Mouse (Mus musculus) heart, embryonic 13.5 days (tissue): ENCODE measurements at regions not wholly inside any gene's neighbourhood (a gene's known extent, or its start where the extent isn't known, plus 50 kb on each side); places are given as distances from the start of the nearest gene placed in this dataset.
A peak's percentile ranks its signal among the peaks of the same experiment; 100 is the strongest.

Experiments
- ATAC-seq: fragments of 200-750 bp; cut with Nextera tagmentation; 2 replicates; pipeline ENCODE4 v1.8.0; 2017; ENCODE audit warnings: moderate TSS enrichment; ENCODE audit not compliant: insufficient number of reproducible peaks, low FRiP score, low TSS enrichment; ENCODE audit errors: extremely low read depth
- H3K27ac ChIP-seq: fragments of 300-500 bp; sonication (generic); replicated peaks from 2 replicates; pipeline ENCODE4 v1.5.1; 2015; ENCODE audit warnings: moderate library complexity, mild to moderate bottlenecking, inconsistent platforms
- H3K27me3 ChIP-seq: fragments of 300-500 bp; sonication (generic); replicated peaks from 2 replicates; pipeline ENCODE4 v1.6.1; 2015; ENCODE audit warnings: mild to moderate bottlenecking, inconsistent platforms
- H3K36me3 ChIP-seq: fragments of 300-500 bp; sonication (generic); 2 replicates; pipeline ENCODE4 v1.6.1; 2015; ENCODE audit warnings: mild to moderate bottlenecking, inconsistent platforms
- H3K4me1 ChIP-seq: fragments of 300-500 bp; sonication (generic); 2 replicates; pipeline ENCODE4 v1.6.1; 2015; ENCODE audit warnings: inconsistent platforms
- H3K4me2 ChIP-seq: fragments of 300-500 bp; sonication (generic); 2 replicates; pipeline ENCODE4 v1.6.1; 2015; ENCODE audit warnings: inconsistent platforms, mild to moderate bottlenecking, moderate library complexity
- H3K4me3 ChIP-seq: fragments of 300-500 bp; sonication (generic); 2 replicates; pipeline ENCODE4 v1.5.1; 2015; ENCODE audit warnings: moderate library complexity, mild to moderate bottlenecking, inconsistent platforms
- H3K9ac ChIP-seq: fragments of 300-500 bp; sonication (generic); 2 replicates; pipeline ENCODE4 v1.6.1; 2015; ENCODE audit warnings: inconsistent platforms, mild to moderate bottlenecking, moderate library complexity
- H3K9me3 ChIP-seq: fragments of 300-500 bp; sonication (generic); 2 replicates; pipeline ENCODE4 v1.6.1; 2016; ENCODE audit warnings: inconsistent platforms
- WGBS: fragments of 180-500 bp; shearing (Covaris S2); methylation state at CpG from one replicate; pipeline ENCODE4 v1.1.7; 2015; ENCODE audit warnings: mixed read lengths; 5-methylcytosine and 5-hydroxymethylcytosine counted together

DNA sequence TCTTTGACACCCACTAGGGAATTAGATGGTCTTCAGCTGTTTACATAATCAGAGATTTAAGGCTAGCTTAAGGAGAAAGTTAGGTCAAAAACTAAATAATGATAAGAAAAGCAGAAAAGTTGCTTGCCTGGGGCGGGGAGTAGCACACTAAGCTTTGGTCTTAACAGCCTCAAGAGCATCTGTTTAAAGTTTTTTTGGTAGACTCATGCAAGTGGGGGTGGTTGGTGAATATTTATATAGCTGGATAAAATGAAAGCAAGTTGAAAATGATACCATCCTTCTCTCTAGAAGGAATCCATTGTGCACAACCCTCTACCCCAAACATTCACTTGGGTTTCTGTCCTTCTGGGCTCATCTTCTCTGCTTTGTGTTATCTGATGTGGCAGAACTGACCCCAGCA lies 85.3 kb upstream of the Lifr start:
- Histone ChIP-seq H3K4me3 (no peak overlapping the region), H3K36me3 (no peaks in the 10 kb centered on the region), H3K9ac (no peak overlapping the region), H3K4me2 (no peak overlapping the region), H3K9me3 (no peaks in the 10 kb centered on the region), H3K27ac (no peak overlapping the region), H3K27me3 (no peaks in the 10 kb centered on the region), H3K4me1 (no peaks in the 10 kb centered on the region)
- no peak for ATAC-seq
- 66% methylated on average over 1 of the region's 1 CpGs for WGBS

DNA sequence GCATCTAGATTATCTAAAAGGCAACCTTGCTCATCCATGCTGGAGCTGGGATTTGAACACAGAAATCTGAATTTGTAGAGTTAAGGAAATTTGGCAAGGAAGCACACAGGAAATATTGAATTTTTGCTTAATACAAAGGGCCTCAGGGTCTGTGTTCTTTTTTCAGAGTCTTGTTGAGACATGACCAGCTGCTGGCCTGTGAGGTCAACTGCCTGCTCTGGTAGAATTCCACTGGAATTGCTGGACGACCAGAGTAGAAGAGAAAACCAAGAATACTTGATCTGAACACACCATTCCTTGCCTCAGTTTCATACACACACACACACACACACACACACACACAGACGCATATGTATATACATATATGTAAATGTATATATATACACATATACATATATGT lies 84.1 kb upstream of the Lifr start:
- Histone ChIP-seq H3K4me3 (no peak overlapping the region), H3K27ac (no peak overlapping the region), H3K4me1 (0 out of 2 replicates have a peak, but pooled peaks cover under 1% of the 10 kb centered on the region), H3K9ac (no peak overlapping the region), H3K36me3 (no peaks in the 10 kb centered on the region), H3K27me3 (no peaks in the 10 kb centered on the region), H3K4me2 (no peak overlapping the region), H3K9me3 (peaks cover 6% of the 10 kb centered on the region; the same call in 1 of the 2 replicates)
- no peak for ATAC-seq
- 52% methylated on average over 2 of the region's 2 CpGs for WGBS

DNA sequence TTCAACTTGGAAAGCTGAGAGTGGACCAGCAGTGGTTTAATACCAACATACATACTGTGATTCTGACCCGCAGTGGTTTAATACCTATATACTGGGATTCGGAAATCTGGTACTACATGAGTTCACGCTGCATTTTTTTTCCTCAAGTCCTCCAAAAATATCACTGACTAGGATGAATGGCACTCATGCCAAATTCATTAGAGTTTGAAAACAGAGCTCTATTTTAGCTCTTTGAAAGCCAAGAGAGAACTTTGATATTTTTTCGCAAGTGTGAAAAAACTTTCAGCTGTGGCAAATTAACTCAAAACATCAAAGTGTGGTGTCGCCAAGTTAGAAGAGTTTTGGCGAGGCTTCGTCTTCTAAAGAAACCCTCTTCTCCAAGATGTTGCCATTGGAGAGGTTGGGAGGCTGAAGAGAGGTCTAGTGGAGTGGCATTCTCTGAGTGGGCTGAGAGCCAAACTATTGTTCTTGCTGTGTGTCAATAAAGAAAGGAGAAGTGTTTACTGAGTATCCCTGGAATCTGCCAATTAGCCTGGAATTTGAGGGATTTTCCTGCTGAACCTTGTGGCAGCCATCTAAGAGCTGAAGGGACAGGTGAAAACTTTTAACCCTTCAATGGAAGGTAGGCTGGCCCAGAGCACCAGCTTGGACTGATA lies 81.6 kb upstream of the Lifr start:
- Histone ChIP-seq H3K4me2 (no peak overlapping the region), H3K9me3 (peaks cover 6% of the 10 kb centered on the region; the same call in 1 of the 2 replicates), H3K27me3 (no peaks in the 10 kb centered on the region), H3K9ac (no peak overlapping the region), H3K36me3 (no peaks in the 10 kb centered on the region), H3K4me3 (no peak overlapping the region), H3K27ac (no peak overlapping the region), H3K4me1 (0 out of 2 replicates have a peak, but pooled peaks cover 7% of the 10 kb centered on the region)
- 80% methylated on average over 7 of the region's 7 CpGs for WGBS
- no peak for ATAC-seq

DNA sequence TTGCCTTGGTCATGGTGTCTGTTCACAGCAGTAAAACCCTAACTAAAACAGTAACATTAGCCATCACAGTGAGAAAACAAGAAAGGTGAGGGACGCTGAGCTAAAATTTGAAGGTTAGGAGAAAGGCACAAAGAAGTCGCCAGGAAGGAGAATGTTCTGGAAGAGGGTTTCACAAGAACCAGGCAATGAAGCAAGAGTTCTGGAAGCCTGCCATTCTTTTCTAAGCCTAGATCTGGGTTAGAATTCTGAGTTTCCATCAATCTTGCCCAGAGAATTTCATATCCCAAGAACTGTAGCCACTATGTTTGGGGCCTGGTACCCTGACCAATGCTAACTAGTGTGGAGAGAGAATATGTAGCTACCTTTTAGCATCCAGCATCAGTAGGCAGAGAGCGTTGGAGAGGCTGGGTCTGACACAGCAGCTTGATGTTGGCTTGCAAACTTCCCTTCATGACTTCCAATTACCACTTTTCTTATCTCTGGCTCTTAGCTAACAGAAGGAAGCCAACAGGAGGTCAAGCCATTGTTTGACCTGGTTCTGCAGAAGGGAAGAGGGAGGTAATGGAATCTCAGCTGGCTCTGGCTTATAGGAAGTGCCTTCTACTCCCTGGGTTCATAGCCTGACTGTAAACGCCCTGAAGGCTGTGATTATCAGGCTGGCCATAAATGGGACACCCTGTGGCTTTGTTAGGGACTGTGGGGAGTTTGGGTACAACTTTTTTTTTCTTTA lies 79.3 kb upstream of the Lifr start:
- Histone ChIP-seq H3K4me1 (peaks cover 26% of the 10 kb centered on the region), H3K9ac (no peak overlapping the region), H3K27me3 (no peaks in the 10 kb centered on the region), H3K27ac (no peak overlapping the region), H3K9me3 (peaks cover 6% of the 10 kb centered on the region; the same call in 1 of the 2 replicates), H3K36me3 (no peaks in the 10 kb centered on the region), H3K4me2 (no peak overlapping the region), H3K4me3 (no peak overlapping the region)
- ATAC-seq = no peak
- WGBS = 55% methylated on average over 4 of the region's 4 CpGs

DNA sequence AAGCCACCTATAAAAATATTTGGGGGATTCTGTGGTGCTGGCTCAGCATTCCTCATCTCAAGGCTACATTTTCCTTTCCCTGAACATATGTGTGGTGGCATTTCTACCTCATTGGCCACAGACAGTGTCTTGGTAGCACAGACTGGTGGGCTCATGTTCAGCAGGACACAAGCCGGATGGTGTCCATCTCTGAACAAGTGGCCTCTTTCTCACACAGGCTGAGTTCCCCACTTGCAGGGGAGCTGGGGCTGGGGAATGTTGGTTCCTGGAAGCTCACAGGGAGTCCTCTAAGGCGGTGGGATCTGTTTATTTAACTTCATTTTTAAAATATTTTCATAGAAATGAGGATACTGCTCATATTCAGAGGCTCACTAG lies 78.7 kb upstream of the Lifr start:
- ATAC-seq = no peak
- Histone ChIP-seq H3K4me2 (no peak overlapping the region), H3K4me3 (no peak overlapping the region), H3K9me3 (peaks cover 6% of the 10 kb centered on the region; the same call in 1 of the 2 replicates), H3K36me3 (no peaks in the 10 kb centered on the region), H3K27ac (no peak overlapping the region), H3K27me3 (no peaks in the 10 kb centered on the region), H3K4me1 (peaks cover 30% of the 10 kb centered on the region), H3K9ac (no peak overlapping the region)
- 50% methylated on average over 2 of the region's 2 CpGs for WGBS

DNA sequence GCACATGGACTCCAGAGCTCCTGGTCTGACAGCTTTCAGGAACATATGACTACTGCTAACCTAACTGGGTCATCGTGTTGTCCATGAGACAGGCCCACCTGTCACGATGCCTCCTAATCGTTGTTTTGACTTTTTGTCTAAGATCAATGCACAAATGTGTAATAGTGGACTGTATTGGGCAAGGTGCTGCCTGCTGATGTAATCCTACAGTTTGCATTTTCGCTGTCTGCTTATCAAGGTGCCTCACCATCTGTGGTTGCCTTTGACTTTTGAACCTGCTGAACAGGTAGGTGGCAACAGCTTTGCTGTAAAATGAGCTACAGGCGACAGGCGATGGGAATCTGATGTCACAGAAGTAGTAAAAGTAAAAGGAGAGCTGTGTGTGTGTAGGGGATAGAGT lies 78.0 kb upstream of the Lifr start:
- H3K4me3 ChIP-seq = no peak overlapping the region
- no peak overlapping the region for H3K4me2 ChIP-seq
- no peak overlapping the region for H3K9ac ChIP-seq
- WGBS = 90% methylated on average over 6 of the region's 6 CpGs
- no peaks in the 10 kb centered on the region for H3K27me3 ChIP-seq
- H3K9me3 ChIP-seq = peaks cover 6% of the 10 kb centered on the region; the same call in 1 of the 2 replicates
- H3K36me3 ChIP-seq = no peaks in the 10 kb centered on the region
- H3K4me1 ChIP-seq = peaks cover 34% of the 10 kb centered on the region
- no peak for ATAC-seq
- H3K27ac ChIP-seq = no peak overlapping the region

DNA sequence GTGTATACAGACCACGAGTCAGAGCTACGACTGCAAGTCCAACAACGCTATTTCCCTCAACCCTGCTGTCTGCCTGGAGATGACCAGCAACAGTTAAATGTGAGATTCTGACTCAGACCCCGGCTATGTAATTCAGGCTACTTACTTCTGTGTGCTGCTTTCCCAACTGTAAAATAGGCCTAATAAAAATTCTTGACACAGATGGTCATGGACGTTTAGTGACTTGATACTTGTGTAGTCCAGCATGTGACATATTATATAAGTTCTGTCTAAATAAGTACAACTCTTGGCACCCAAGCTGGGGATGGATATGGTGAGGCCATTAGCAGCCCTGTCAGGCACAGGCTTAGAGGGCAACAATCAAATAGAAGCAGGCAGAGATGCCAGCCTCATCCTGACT lies 77.4 kb upstream of the Lifr start:
- Histone ChIP-seq H3K9ac (no peak overlapping the region), H3K36me3 (no peaks in the 10 kb centered on the region), H3K4me2 (no peak overlapping the region), H3K4me3 (no peak overlapping the region), H3K27me3 (no peaks in the 10 kb centered on the region), H3K9me3 (peaks cover 6% of the 10 kb centered on the region; the same call in 1 of the 2 replicates), H3K27ac (no peak overlapping the region), H3K4me1 (peaks cover 39% of the 10 kb centered on the region)
- WGBS = 75% methylated on average over 5 of the region's 5 CpGs
- ATAC-seq = no peak

DNA sequence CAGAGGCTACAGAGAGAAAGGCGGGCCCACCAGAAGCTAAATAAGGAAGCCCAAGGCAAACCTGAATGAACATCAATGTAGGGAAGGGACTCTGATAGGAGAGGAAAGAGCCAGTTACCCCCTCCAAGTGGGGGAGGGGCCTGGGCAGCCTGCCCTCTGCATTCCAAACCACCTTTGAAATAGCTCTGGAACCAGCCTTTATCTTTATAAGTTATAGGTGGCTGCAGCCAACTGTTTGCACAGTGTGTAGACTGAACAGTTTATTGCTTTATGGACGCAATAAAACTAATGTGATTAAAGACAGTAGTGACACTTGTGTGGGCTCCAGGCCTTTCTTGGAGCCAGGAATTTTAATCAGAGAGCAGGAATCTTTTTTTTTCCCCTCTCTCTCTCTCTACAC lies 75.4 kb upstream of the Lifr start:
- H3K27ac ChIP-seq = no peak overlapping the region; the same call in 1 of the 2 replicates
- no peak overlapping the region for H3K4me3 ChIP-seq
- ATAC-seq = no peak
- H3K9ac ChIP-seq = no peak overlapping the region
- no peak overlapping the region for H3K4me2 ChIP-seq
- H3K4me1 ChIP-seq = peaks cover 39% of the 10 kb centered on the region
- no peaks in the 10 kb centered on the region for H3K27me3 ChIP-seq
- H3K9me3 ChIP-seq = peaks cover 6% of the 10 kb centered on the region; the same call in 1 of the 2 replicates
- H3K36me3 ChIP-seq = no peaks in the 10 kb centered on the region
- WGBS = 45% methylated on average over 2 of the region's 2 CpGs

DNA sequence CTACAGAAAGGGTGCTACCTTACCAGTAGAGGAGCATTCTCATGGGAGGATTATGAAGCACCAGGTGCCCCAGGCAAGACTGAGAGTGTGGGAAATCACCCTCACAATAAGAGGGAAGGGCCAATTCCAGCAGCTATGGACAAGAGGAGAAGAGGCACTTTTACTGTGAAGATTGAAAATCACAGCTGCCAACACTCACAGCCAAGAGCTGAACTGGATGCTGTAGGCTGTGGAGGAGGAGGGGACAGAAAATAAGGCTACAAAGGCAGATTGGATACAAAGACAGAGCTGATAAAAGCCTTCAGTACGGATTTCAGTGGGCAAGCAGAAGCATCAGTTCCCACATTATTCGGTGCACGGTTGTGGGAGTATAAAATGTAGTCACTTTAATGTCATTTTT lies 74.4 kb upstream of the Lifr start:
- 36% methylated on average over 3 of the region's 3 CpGs for WGBS
- no peak overlapping the region for H3K4me2 ChIP-seq
- no peaks in the 10 kb centered on the region for H3K9me3 ChIP-seq
- peaks cover 39% of the 10 kb centered on the region for H3K4me1 ChIP-seq
- no peak for ATAC-seq
- no peak overlapping the region for H3K9ac ChIP-seq
- no peak overlapping the region for H3K27ac ChIP-seq
- no peaks in the 10 kb centered on the region for H3K36me3 ChIP-seq
- no peak overlapping the region for H3K4me3 ChIP-seq
- H3K27me3 ChIP-seq = no peaks in the 10 kb centered on the region

DNA sequence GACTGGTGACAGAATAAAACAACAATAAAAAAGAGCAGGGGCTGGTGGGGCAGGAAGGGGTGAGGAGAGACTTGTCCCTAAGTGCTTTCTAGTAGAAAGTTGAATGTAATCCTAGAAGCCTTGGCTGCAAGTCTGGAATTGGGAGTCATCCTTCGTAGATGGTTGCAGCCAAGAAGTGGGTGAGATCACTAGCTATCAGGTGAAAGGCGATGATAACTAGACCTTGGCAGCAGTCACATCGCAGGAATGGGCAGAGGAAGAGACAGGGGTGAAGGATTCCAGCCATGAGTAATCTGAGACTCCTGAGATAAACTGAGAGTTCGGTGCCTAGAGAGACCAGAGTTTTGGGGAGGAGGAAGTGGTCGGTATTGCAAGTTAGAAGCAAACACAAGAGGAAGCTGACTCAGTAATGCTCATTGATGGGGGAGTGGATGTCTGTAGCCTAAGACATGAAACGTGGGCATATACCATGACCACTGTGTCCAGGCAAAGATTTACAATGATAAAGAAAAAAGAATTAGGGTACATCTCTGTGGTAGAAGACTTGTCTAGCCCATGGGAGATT lies 73.1 kb upstream of the Lifr start:
- ATAC-seq = no peak
- no peaks in the 10 kb centered on the region for H3K9me3 ChIP-seq
- 15% methylated on average over 6 of the region's 6 CpGs for WGBS
- no peaks in the 10 kb centered on the region for H3K36me3 ChIP-seq
- no peaks in the 10 kb centered on the region for H3K27me3 ChIP-seq
- H3K9ac ChIP-seq = no peak overlapping the region
- no peak overlapping the region for H3K4me2 ChIP-seq
- peaks cover 32% of the 10 kb centered on the region for H3K4me1 ChIP-seq
- no peak overlapping the region for H3K4me3 ChIP-seq
- 0 out of 2 replicates have a peak overlapping the region, but pooled peaks have one; percentile 7 for H3K27ac ChIP-seq

DNA sequence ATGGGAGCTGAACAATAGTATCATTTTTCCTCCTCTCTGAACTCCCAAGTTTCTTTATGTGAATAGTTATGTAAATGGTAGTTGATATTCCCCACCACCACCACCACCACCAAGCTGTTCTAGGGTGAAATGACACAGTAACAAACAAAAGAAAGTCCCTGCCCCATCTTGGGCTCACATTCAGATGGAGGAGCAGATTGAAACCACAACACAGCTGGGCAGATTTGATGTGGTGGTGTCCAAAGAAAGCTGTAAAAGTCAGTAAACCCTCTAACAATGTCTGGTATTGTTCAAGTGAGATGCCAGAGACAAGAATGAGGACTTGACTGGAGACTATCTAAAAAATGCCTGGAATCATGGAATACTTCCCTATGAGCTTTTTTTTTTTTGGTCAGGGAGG lies 67.8 kb upstream of the Lifr start:
- H3K9ac ChIP-seq = no peak overlapping the region
- H3K4me1 ChIP-seq = peaks cover 5% of the 10 kb centered on the region
- ATAC-seq = no peak
- H3K9me3 ChIP-seq = no peaks in the 10 kb centered on the region
- no peak overlapping the region for H3K4me2 ChIP-seq
- no peak overlapping the region for H3K4me3 ChIP-seq
- H3K36me3 ChIP-seq = no peaks in the 10 kb centered on the region
- no peaks in the 10 kb centered on the region for H3K27me3 ChIP-seq
- no peak overlapping the region for H3K27ac ChIP-seq
